Mouse (Mus musculus): ENCODE results near the gene Smchd1. TPM values are rescaled to one million over a fixed set of nuclear protein-coding genes. Genes with fewer than 3 reads are reported as not detected.

Gene Smchd1
- polyA plus RNA-seq, 1 experiment from 2014 or later, result 53.3 TPM

DNA sequence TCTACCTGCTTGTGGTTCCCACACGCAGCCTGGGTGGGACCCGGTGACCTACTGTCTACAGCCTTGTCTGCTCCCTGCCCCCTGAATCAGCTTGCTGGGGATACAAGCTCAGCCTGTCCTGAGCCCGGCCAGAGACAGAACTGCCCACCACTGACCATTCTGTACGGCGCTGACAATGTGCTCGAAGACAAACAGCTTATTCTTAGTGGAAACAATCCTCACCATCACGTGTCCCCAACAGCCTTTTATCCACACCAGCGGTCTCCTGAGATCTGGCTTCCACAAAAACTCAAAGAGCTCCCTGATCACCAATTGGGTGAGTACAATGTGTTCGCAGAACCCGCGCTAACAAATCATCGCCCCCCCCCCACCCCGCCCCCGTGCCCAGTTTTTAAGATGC, 166.0 kb downstream of the Smchd1 start:
- DNase-seq (ENCODE audit: low spot score) (no peak), ATAC-seq (replicated peaks; ENCODE audit: low FRiP score, low read depth) (no peak)
- Histone ChIP-seq H3K4me3 (replicated peaks; ENCODE audit: low read depth, low read length) (no peak overlapping the region), H3K4me1 (replicated peaks; ENCODE audit: insufficient read depth, low read length) (no peaks in the 10 kb centered on the region; the same call in 1 of the 2 replicates), H3K36me3 (ENCODE audit: insufficient read depth, low read length) (no peaks in the 10 kb centered on the region), H3K9me3 (replicated peaks; ENCODE audit: low read length) (no peaks in the 10 kb centered on the region), H3K27me3 (ENCODE audit: insufficient read depth, low read length) (peaks cover 12% of the 10 kb centered on the region), H3K4me2 (ENCODE audit: low read length) (no peak overlapping the region), H3K9ac (ENCODE audit: low read depth, low read length) (no peak overlapping the region), H3K27ac (no peak overlapping the region)
- no peak for TF ChIP-seq CTCF (IDR thresholded peaks at IDR 0.05; ENCODE audit: low read depth)
- 52% methylated on average over 14 of the region's 14 CpGs for WGBS

DNA sequence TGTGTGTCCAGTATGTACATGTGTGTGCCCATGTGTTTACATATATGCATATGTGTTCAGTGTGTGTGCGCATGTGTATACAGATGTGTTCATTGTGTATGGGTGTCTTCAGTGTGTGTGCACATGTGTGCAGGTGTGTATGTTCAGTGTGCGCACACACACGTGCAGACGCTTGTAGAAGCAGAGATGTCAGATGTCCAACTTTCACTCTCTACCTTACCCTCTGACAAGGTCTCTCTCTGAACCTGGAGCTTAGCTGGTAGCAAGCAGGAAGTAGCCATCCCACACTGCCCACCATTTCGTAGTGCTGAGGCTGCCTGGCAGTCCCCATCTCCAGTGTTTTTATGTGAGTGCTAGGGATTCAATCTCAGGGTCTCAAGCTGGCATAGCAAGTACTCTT, 166.8 kb downstream of the Smchd1 start:
- H3K4me1 ChIP-seq (replicated peaks; ENCODE audit: insufficient read depth, low read length), result no peaks in the 10 kb centered on the region; the same call in 1 of the 2 replicates
- H3K27me3 ChIP-seq (ENCODE audit: insufficient read depth, low read length), result peaks cover 12% of the 10 kb centered on the region
- no peak overlapping the region for H3K4me3 ChIP-seq (replicated peaks; ENCODE audit: low read depth, low read length)
- H3K27ac ChIP-seq, result no peak overlapping the region
- H3K36me3 ChIP-seq (ENCODE audit: insufficient read depth, low read length), result no peaks in the 10 kb centered on the region
- no peak for DNase-seq (ENCODE audit: low spot score)
- H3K9ac ChIP-seq (ENCODE audit: low read depth, low read length), result no peak overlapping the region
- H3K4me2 ChIP-seq (ENCODE audit: low read length), result no peak overlapping the region
- 87% methylated on average over 5 of the region's 5 CpGs for WGBS
- TF ChIP-seq CTCF (IDR thresholded peaks at IDR 0.05; ENCODE audit: low read depth), result no peak
- H3K9me3 ChIP-seq (replicated peaks; ENCODE audit: low read length), result no peaks in the 10 kb centered on the region
- no peak for ATAC-seq (replicated peaks; ENCODE audit: low FRiP score, low read depth)

DNA sequence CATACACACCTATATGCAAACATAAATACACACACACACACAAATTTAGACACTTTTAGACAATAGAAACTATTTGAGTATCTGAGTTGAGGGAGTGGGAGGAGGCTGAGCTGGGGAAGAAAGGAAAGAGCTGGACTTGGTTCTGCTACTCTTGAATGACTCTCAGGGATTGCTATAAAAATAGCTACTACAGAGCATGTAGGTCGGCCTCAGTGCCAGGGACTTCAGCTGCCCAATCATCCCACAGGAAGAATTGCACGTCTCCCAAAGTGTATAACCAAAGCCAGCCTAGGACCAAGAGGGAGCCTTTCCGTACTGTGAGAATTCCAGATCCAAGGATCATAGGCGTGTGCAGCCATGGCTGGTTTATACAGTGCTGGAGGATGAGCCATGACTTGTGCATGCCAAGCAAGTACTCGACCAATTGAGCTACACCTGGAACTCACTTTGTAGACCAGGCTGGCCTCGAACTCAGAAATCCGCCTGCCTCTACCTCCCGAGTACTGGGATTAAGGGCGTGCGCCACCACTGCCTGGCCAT, 167.8 kb downstream of the Smchd1 start:
- DNase-seq (ENCODE audit: low spot score), result no peak
- no peak for ATAC-seq (replicated peaks; ENCODE audit: low FRiP score, low read depth)
- H3K4me3 ChIP-seq (replicated peaks; ENCODE audit: low read depth, low read length), result no peak overlapping the region

DNA sequence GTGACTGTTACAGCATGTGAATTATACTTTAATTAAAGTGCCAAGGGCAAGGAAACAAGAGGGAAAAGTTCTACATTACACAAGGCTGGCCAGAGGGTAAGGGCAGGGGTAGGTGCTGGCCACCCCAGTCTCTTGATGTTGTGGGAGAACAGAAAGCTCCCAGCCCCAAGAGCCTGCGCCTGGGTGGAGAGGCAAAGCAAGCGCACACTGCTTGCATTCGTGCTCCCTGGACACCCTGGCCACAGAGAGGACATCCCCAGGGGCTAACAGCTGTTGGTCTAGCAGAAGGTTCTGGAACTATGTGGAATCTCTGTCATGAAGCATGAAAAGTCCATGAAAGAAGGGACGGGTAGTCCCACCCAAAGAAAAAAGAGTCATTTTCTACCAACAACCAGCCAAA, 168.4 kb downstream of the Smchd1 start:
- Histone ChIP-seq H3K9ac (ENCODE audit: low read depth, low read length) (no peak overlapping the region), H3K27me3 (ENCODE audit: insufficient read depth, low read length) (peaks cover 7% of the 10 kb centered on the region), H3K27ac (no peak overlapping the region), H3K36me3 (ENCODE audit: insufficient read depth, low read length) (no peaks in the 10 kb centered on the region), H3K9me3 (replicated peaks; ENCODE audit: low read length) (no peaks in the 10 kb centered on the region), H3K4me1 (replicated peaks; ENCODE audit: insufficient read depth, low read length) (no peaks in the 10 kb centered on the region; the same call in 1 of the 2 replicates), H3K4me3 (replicated peaks; ENCODE audit: low read depth, low read length) (no peak overlapping the region), H3K4me2 (ENCODE audit: low read length) (no peak overlapping the region)
- TF ChIP-seq CTCF (IDR thresholded peaks at IDR 0.05; ENCODE audit: low read depth), result no peak
- no peak for ATAC-seq (replicated peaks; ENCODE audit: low FRiP score, low read depth)
- WGBS, result 96% methylated on average over 4 of the region's 4 CpGs
- DNase-seq (ENCODE audit: low spot score), result no peak

More for the DNA sequence above, 167.8 kb downstream of the Smchd1 start:
- no peak overlapping the region for H3K27ac ChIP-seq
- TF ChIP-seq CTCF (IDR thresholded peaks at IDR 0.05; ENCODE audit: low read depth), result no peak
- no peak overlapping the region for H3K9ac ChIP-seq (ENCODE audit: low read depth, low read length)
- no peak overlapping the region for H3K4me2 ChIP-seq (ENCODE audit: low read length)
- H3K4me1 ChIP-seq (replicated peaks; ENCODE audit: insufficient read depth, low read length), result no peaks in the 10 kb centered on the region; the same call in 1 of the 2 replicates
- no peaks in the 10 kb centered on the region for H3K9me3 ChIP-seq (replicated peaks; ENCODE audit: low read length)
- no peaks in the 10 kb centered on the region for H3K36me3 ChIP-seq (ENCODE audit: insufficient read depth, low read length)
- 82% methylated on average over 10 of the region's 10 CpGs for WGBS
- peaks cover 12% of the 10 kb centered on the region for H3K27me3 ChIP-seq (ENCODE audit: insufficient read depth, low read length)

DNA sequence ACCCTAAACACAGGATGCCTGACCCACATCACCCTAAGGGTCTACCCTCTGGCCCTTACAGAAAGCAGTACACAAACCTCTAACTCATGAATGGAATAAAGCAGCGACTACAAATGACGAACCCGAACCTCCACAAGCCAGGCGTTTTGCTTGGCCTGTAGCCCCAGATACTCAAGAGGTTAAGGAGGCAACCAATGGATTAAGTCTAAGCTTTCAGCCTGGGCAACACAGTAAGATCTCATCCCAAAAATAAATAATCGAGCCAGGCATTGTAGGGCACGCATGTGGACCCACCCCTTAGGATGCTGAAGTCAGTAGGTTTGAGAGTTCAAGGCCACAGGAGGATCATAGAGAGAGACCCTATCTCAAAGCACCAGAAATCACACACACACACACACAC, 169.1 kb downstream of the Smchd1 start:
- no peaks in the 10 kb centered on the region; the same call in 1 of the 2 replicates for H3K4me1 ChIP-seq (replicated peaks; ENCODE audit: insufficient read depth, low read length)
- no peak for DNase-seq (ENCODE audit: low spot score)
- peaks cover 6% of the 10 kb centered on the region for H3K27me3 ChIP-seq (ENCODE audit: insufficient read depth, low read length)
- H3K4me2 ChIP-seq (ENCODE audit: low read length), result no peak overlapping the region
- ATAC-seq (replicated peaks; ENCODE audit: low FRiP score, low read depth), result no peak
- H3K4me3 ChIP-seq (replicated peaks; ENCODE audit: low read depth, low read length), result no peak overlapping the region
- WGBS, result 75% methylated on average over 6 of the region's 6 CpGs
- no peak overlapping the region for H3K27ac ChIP-seq
- no peaks in the 10 kb centered on the region for H3K36me3 ChIP-seq (ENCODE audit: insufficient read depth, low read length)
- H3K9ac ChIP-seq (ENCODE audit: low read depth, low read length), result no peak overlapping the region
- no peak for TF ChIP-seq CTCF (IDR thresholded peaks at IDR 0.05; ENCODE audit: low read depth)
- H3K9me3 ChIP-seq (replicated peaks; ENCODE audit: low read length), result no peaks in the 10 kb centered on the region

DNA sequence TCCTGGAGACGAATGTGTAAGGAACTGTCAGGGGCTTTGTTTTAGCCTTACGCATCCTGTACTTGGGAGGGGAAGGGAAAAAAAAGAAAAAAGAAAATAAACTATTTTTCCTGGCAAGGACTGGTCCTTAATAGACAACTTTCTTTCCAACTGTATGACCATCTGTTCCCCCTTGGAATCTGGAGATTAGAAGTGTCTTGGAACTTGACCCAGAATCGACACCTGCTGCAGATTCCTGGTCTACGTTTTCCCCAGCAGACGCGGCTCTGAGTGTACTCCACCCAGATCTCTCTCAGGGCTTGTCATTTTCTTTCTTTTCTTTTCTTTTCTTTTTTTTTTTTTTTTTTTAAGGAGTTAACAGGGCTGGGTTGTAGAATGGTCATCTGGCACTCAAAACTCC, 171.7 kb downstream of the Smchd1 start:
- Histone ChIP-seq H3K27me3 (ENCODE audit: insufficient read depth, low read length) (no peaks in the 10 kb centered on the region), H3K4me3 (replicated peaks; ENCODE audit: low read depth, low read length) (no peak overlapping the region), H3K9me3 (replicated peaks; ENCODE audit: low read length) (no peaks in the 10 kb centered on the region), H3K9ac (ENCODE audit: low read depth, low read length) (no peak overlapping the region), H3K27ac (no peak overlapping the region), H3K36me3 (ENCODE audit: insufficient read depth, low read length) (no peaks in the 10 kb centered on the region), H3K4me2 (ENCODE audit: low read length) (no peak overlapping the region), H3K4me1 (replicated peaks; ENCODE audit: insufficient read depth, low read length) (no peaks in the 10 kb centered on the region)
- DNase-seq (ENCODE audit: low spot score) (no peak), ATAC-seq (replicated peaks; ENCODE audit: low FRiP score, low read depth) (no peak)
- 62% methylated on average over 6 of the region's 6 CpGs for WGBS
- no peak for TF ChIP-seq CTCF (IDR thresholded peaks at IDR 0.05; ENCODE audit: low read depth)

DNA sequence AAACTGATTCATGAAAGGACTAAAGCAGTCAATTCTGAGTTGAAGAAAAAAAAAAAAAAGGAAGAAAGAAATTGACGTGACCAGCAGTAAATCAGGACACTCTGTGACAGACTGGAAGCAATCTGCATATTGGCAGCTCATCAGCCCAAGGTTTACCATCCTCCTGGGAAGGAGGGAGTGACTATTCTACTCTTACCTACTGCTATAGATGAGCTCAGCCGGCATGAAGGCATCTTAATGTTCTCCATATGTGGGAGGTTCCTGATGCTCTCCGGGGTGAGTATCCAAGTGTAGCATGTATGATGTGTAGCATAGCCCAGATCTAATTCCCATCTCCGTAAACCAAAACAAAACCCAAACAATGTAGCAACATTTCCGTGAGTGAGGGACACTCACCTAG, 173.7 kb downstream of the Smchd1 start:
- Histone ChIP-seq H3K36me3 (ENCODE audit: insufficient read depth, low read length) (no peaks in the 10 kb centered on the region), H3K4me3 (replicated peaks; ENCODE audit: low read depth, low read length) (no peak overlapping the region), H3K27me3 (ENCODE audit: insufficient read depth, low read length) (no peaks in the 10 kb centered on the region), H3K9ac (ENCODE audit: low read depth, low read length) (no peak overlapping the region), H3K4me1 (replicated peaks; ENCODE audit: insufficient read depth, low read length) (no peaks in the 10 kb centered on the region), H3K9me3 (replicated peaks; ENCODE audit: low read length) (no peaks in the 10 kb centered on the region), H3K27ac (no peak overlapping the region), H3K4me2 (ENCODE audit: low read length) (no peak overlapping the region)
- no peak for ATAC-seq (replicated peaks; ENCODE audit: low FRiP score, low read depth)
- DNase-seq (ENCODE audit: low spot score), result no peak
- TF ChIP-seq CTCF (IDR thresholded peaks at IDR 0.05; ENCODE audit: low read depth), result no peak
- WGBS, result 50% methylated on average over 5 of the region's 5 CpGs
